Mouse (Mus musculus) myocyte (in vitro differentiated cells): ENCODE results near the gene Amt.

Experiments used
- E2F4 ChIP-seq: IDR thresholded peaks from one replicate; pipeline ENCODE4 v1.6.1; 2011; ENCODE audit warnings: mild to moderate bottlenecking, control low read depth, moderate library complexity; ENCODE audit not compliant: insufficient read depth
- MAX ChIP-seq: IDR thresholded peaks from one replicate; pipeline ENCODE4 v1.6.1; 2011; ENCODE audit warnings: low read depth, mild to moderate bottlenecking, control low read depth
- MYOD1 ChIP-seq, 3 experiments: IDR thresholded peaks; one replicate each; pipeline ENCODE4 v1.6.1; 2011; ENCODE audit warnings: control low read depth in 2 of 3, low read depth in 2 of 3, mild to moderate bottlenecking in 2 of 3, moderate library complexity in 1 of 3; ENCODE audit not compliant: insufficient read length in 2 of 3, control insufficient read depth in 1 of 3
- POLR2A ChIP-seq: IDR thresholded peaks from one replicate; pipeline ENCODE4 v1.6.1; 2011; ENCODE audit warnings: low read depth, mild to moderate bottlenecking, control low read depth, moderate library complexity; ENCODE audit not compliant: insufficient read length
- POLR2AphosphoS2 ChIP-seq: IDR thresholded peaks from one replicate; pipeline ENCODE4 v1.6.1; 2011; ENCODE audit warnings: low read depth, control low read depth; ENCODE audit not compliant: insufficient read length
- TCF12 ChIP-seq: IDR thresholded peaks from one replicate; pipeline ENCODE4 v1.6.1; 2011; ENCODE audit warnings: mild to moderate bottlenecking, control low read depth; ENCODE audit not compliant: poor library complexity, insufficient read depth, severe bottlenecking
- TCF3 ChIP-seq: IDR thresholded peaks from one replicate; pipeline ENCODE4 v1.6.1; 2011; ENCODE audit warnings: low read depth, control low read depth; ENCODE audit not compliant: insufficient read length
- USF1 ChIP-seq: IDR thresholded peaks from one replicate; pipeline ENCODE4 v1.6.1; 2011; ENCODE audit warnings: low read depth, mild to moderate bottlenecking, control low read depth, moderate library complexity

DNA sequence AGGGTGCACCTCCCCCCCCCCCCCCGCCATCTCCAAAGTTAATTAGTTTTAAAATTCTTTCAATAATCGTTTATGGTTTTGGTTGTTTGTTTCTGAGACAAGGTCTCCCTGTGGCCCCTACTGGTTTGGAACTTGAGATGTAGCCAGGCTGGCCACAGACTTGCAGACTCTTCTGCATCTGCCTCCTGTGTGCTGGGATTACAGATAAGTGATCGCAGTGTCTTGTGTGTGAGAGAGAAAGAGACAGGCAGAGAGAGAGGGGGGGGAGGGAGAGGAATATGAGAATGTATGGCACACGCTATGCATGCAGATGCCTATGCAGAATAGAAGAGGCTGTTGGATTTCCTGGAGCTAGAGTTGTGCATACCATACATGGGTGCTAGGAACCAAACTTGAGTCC lies 53.1 kb downstream of the Amt start:
- TF ChIP-seq POLR2A (no peak), TCF12 (no peak), E2F4 (no peak), POLR2AphosphoS2 (no peak), TCF3 (no peak), MAX (no peak), USF1 (no peak), MYOD1 (IDR thresholded peaks at IDR 0.05; ENCODE audit: control insufficient read depth in 1 of 3, insufficient read length in 2 of 3, low read depth in 2 of 3) (no peak)
